Mouse (Mus musculus) adrenal gland (tissue): Measurements from ENCODE around the gene Kras.

Experiments used
- intact Hi-C: fragments of 180-260 bp; cut with DNase I; formaldehyde crosslinking; loops from one replicate; pipeline ENCODE4 v1.15.1; 2025

Gene Kras

GRCm38 (mm10) chr6:145250820-145251219 is 781 bp upstream of the Kras start:
- intact Hi-C loops: loop anchor here (2.0 kb wide), 1 partner anchor 90 kb away; no protein-coding TSS in a partner anchor

DNA sequence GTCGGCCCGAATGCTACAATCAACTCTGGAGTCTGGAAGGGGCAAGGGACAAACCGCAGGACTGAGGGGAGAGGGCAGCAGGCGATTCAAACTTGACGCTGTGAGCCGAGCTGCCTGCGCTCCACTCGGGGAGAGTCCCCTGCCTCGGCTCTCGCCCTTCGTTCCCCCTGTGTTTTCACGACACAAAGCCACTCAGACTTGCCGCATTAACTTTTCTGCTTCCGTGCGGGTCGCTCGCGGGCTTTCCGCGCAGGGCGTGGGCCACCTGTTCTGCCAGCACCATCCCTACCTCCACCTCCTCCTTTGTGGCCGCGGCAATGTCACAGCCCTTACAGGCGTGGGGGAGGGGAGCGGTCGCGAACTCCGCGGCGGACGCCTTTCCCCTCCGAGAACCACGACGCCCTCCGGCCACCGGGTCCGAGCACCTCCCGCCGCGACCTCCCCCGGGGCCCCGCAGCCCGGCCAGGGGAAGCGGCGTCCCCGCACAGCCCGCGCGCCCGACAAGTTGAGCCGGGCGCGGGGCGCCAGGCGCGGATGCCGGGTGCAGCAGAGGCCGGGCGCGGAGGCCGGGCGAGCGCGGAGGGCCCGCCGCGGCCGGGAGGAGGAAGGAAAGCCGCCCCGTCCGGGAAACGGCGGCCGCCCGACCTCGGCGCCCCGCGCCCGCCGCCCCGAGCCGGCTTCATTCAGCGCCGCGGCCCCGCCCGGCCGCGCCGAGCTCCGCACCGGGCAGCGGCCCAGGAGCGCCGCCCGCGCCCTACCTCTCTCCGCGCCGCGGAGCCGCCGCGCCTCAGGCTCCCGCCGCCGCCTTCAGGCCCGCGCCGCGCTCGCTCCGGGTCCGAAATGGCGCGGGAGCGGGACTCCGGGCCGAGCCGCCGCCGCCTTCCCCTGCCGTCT is 501 bp downstream of the Kras start:
- intact Hi-C loops: loop anchor here (2.0 to 5.0 kb wide), 2 partner anchors 37 to 91 kb away; partner anchors contain the start of genes Casc1 and Etfrf1

GRCm38 (mm10) chr6:145247886-145248285 is 2.2 kb downstream of the Kras start:
- intact Hi-C loops: loop anchor here (5.0 kb wide), 1 partner anchor 36 kb away; the partner anchor contains the start of genes Casc1 and Etfrf1

DNA sequence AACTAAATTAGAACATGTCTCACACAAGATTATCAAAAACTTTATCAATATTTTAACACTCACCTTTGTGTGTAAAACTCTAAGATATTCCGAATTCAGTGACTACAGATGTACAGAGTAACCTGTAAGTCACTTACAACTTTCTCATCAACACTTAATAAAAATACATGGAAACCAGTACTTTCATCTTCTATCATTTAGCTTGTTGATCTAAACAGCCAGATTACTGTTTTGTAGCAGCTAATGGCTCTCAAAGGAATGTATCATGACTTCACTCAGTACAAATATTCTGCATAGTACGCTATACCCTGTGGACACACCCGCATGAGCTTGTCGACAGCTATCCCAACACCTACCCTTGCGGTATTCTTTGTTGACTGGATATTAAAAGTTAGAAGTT is 3.2 kb downstream of the Kras start:
- intact Hi-C loops: loop anchor here (5.0 kb wide), 1 partner anchor 35 kb away; the partner anchor contains the start of genes Casc1 and Etfrf1

DNA sequence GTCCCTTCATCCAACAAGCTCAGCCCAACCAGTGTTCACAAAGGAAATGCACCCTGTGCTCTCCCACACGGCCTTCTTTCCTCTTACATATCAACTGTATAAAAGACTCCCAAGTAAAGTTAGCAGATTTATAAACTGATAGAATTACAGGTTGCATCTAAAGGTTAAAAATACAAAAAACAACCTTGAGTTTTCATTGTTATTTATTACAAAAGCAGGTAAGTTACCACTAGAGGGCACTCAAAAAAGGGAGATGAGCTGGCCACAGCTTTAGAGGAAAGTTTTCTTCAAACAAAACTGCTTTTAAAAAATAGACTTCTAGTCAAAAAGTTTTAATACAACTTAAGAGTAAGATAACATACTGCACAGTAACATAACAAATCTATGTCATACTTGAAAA is 7.5 kb downstream of the Kras start:
- intact Hi-C loops: loop anchor here (2.0 kb wide), 1 partner anchor 98 kb away; no protein-coding TSS in a partner anchor

GRCm38 (mm10) chr6:145240285-145240684 is 9.8 kb downstream of the Kras start:
- intact Hi-C loops: no loop called here

- intact Hi-C loops: no loop called here
These were observed 12.9 kb downstream of the Kras start for GRCm38 (mm10) chr6:145237148-145237547.

- intact Hi-C loops: no loop called here
These were observed 14.7 kb downstream of the Kras start for GRCm38 (mm10) chr6:145235367-145235766.

DNA sequence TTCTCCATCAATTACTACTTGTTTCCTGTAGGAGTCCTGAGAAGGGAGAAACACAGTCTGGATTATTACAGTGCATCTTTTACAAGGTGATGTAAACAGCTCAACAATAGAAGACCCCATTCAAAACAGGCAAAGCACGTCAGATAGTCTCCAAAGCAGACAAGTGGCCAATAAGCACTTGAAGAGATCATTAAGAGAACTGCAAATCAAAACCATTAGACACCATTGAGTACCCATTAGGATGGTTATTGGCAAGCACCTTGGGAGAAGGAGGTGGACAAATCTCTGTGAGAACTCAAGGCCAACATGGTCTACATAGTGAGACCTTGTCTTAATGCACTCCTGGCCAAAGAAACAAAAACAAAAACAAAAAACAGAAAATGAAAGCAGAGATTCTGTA is 15.6 kb downstream of the Kras start:
- intact Hi-C loops: no loop called here

GRCm38 (mm10) chr6:145226296-145226695 is 23.7 kb downstream of the Kras start:
- intact Hi-C loops: no loop called here

DNA sequence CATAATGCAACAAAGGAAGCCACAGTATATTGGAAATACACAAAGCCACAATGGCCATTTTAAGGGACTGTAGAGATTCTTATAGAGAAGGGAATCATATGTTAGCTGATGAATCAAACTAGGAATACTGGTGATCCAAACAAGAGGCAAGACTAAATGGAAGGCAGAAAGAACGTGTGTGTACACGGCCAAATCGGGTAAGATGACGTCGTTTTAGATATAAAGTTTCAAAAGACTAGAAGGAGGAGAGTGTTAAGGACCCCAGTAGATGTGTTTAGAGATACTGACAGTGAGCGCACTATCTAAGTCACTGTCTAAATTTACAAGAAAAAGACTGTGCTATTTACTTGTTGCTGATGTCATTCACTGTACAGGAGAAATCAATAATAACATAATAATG is 25.8 kb downstream of the Kras start:
- intact Hi-C loops: no loop called here

DNA sequence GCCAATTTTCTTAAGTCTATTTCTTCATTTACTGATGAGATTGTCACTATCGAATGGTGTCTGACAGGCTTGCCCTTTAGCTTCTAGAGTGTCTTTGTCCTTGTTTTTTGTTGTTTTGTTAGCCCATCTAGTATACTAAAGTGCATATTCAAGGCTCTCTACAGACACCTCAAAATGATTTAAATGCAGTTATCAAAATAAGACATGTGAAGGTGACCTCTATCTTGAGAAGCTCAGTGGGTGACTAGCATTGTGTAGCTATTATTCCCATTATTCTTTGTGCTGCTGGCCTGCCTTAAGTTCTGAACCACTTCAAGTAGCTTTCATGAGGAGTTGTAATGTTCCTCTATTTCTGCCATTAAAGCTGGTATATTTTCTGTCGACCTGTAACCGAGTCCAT is 34.2 kb downstream of the Kras start:
- intact Hi-C loops: no loop called here

DNA sequence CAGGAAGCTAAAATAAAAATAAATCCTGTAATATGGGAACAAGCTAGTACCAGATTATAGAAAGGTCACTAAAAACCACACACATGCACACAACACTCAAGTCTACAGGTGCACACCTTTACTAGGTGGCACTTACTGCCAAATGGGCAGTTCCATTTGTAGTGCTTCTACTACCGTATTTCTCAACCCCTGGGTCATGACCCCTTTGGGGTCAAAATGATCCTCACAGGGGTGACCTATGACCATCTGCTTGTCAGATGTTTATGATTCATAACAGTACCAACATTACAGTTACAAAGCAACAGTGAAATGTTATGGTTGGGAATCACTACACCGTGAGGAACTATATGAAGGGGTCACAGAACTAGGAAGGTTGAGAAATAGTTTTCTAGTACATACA is 36.1 kb downstream of the Kras start:
- intact Hi-C loops: loop anchor here (5.0 kb wide), 1 partner anchor 33 kb away; no protein-coding TSS in a partner anchor

DNA sequence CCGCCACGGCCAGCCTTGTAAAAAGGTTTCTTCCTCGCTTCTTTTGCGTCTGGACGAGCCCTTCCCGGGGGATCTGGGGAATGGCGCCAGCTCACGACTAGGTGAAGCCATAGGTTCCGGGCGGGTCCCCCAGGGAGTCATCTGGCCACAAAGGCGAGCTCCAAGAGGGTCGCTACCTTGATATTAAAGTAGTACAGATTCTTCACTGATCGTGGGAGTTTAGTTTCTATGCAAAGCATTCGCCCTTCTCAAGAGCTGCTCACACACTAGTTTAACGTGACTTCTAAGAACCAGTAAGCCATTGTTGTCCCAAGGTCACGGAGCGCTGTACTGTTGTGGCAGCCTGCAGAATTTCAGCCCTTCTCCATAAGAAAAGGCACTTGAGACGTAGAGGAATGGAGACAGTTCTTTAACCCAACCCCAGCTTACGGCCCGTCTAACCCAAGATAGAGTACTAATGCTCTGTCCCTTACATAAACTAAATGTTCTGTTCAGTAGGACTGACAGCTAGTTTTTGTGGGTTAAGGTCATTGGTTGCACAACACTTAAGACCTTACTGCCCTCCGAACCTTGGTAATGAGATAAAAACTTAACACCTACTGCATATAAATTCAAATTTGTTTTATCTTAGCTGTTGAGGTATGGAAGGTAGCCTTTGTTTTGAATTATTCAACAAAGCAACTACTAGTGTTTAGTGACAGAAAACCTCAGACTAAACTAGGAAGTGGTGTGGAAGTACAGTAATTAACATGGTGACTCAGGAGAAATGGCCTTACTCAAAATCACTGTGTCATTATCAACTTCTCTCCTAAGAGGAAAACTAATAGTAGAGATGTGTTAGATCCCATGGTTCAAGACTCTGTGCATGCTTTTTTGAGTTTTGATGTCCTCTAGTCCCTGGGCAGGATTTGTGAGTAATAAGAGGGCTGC is 38.4 kb downstream of the Kras start:
- intact Hi-C loops: loop anchor here (5.0 kb wide), 1 partner anchor 36 kb away; no protein-coding TSS in a partner anchor

GRCm38 (mm10) chr6:145210816-145211338 is 39.2 kb downstream of the Kras start, which contains the start of the genes Casc1 and Etfrf1:
Gene Casc1, minus strand, starts transcription at chr6:145211005.
Gene Etfrf1, plus strand, starts transcription at chr6:145211134.
- intact Hi-C loops: loop anchor here (5.0 kb wide), 1 partner anchor 36 kb away; no protein-coding TSS in a partner anchor

DNA sequence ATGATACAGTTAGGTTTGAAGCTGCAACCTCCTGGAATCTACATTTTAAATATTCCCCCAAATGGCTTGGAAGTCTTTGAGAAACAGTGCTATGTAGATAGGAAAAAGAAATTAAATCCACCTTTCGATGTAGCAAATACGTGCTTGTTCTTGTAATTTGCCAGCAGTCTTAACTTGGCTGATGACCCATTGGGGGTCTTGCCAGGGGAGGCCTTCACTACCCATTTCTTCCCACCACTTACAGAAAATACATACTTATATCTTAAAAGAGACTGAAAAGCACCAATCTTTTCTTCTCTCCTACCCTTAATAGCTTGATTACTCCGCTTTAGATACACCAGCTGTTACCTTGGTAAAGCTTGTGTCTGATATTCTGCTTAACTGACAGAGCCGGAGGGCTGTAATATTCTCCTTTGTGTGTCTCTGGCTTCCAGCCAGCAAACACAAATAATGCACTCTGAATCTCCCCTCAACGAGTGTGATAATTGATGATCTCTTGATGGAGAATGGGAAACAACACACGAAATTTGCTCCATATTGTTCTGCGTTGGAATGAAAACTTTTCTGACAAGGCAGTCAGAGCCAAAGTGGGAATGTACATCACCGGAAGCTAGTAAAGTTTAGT is 39.9 kb downstream of the Kras start:
- intact Hi-C loops: loop anchor here (5.0 kb wide), 1 partner anchor 37 kb away; no protein-coding TSS in a partner anchor

- intact Hi-C loops: no loop called here
These were observed 44.9 kb downstream of the Kras start for GRCm38 (mm10) chr6:145205142-145205541.

DNA sequence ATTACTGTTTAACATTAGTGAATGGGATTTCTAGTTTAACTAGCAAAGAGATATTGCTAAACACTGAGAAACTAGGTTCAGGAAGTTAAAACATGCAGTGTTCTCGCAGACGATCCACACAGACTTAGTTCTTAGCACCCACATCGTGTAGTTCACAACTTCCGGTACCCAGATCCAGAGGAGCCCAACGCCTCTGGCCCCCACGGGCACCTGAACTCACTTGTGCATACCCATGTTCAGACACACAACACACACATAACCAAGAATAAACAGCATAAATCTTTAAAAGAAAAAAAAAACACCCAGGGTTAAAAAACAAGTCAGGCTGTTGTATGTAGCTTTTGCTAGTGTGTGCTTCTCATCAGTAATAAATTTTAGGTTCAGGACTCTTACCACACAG is 45.6 kb downstream of the Kras start:
- intact Hi-C loops: no loop called here

GRCm38 (mm10) chr6:145202432-145203125 is 47.5 kb downstream of the Kras start:
- intact Hi-C loops: no loop called here
